Mouse (Mus musculus) ovary, adult 18-20 months (tissue): Measurements from ENCODE around the gene Slc25a38.

Experiments used
- DNase-seq: peaks from one replicate; pipeline ENCODE4 v3.0.0; 2022; ENCODE audit warnings: low spot score, mixed read lengths

Gene Slc25a38

DNA sequence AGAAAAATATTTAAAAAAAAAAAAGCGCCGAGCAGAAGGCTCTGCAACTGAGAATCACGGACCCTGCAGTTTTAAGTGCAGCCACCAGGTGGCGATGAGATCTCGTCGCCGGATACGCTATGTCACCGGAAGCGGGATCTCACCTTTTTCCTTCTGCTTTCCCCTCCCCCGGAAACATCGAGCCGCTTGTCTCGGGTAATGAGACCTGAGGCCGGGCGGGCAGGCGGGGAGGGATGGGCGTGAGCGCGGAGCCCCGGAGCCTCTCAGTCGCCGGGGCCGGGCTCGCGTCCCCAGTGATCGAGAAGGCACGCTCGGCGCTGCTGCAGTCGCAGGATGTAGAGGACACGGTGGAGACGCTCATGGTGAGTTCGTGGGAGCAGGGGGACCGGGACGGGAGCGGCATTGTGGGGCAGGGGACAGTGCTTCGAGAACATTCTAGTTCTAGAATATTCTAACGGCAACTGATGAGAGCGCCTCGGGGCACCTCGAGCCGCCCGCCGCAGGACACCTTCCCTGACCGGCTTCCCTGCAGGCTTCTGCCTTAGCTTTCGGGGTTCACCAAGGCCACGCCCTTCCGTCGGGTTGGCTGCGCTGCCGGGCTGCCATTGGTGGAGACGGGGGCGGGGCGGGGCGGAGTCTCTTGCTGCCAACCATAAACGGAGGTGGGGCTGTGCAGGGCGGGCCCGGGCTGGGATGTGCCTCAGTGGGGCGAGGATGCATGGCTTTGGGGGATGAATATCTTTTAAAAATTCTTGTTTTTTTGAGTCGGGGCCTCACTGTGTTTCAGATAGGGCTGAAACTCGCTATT is at the start of gene Slc25a38:
TSS of gene Slc25a38 (plus strand) at position 164 of the 808 bp plus-strand sequence.
- DNase-seq, result peak; percentile 91

DNA sequence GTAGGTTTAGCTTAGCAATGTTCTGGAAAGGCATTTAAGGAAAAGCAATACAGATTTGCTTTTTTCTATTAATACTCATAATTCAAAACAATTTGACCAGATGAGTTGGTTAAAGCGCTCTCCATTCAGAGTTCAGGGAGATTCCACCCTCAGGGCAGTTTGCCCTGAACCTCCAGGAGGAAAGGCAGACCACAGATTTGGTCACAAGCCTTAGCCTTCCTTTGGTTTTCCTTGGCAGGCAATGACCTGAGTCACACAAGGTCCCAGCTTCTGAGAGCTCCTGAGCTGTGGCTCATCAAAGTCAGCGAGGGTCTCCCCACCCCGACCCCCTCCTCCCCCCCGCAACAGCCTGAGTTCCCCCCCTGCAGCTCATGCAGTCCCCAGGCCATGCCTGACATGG is 45.9 kb upstream of the Slc25a38 start:
- DNase-seq, result no peak

DNA sequence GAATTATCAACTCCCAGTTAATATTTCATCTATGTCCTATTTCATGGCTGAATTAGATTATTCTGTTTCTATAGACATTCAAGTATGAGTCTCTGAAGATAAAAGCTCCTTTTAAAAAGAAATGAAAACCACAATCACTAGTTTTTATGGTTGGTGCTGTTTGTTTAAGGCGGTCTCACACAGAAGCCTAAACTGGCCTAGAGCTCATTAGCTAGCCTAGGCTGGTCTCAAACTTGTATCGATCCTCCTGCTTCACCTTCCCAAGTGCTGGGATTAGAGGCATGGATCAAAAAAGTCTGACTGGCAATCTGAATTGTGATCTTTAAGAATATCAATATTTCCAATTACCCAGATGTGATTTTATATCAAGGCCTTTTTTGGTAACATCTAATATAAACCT is 42.6 kb upstream of the Slc25a38 start:
- DNase-seq, result no peak

DNA sequence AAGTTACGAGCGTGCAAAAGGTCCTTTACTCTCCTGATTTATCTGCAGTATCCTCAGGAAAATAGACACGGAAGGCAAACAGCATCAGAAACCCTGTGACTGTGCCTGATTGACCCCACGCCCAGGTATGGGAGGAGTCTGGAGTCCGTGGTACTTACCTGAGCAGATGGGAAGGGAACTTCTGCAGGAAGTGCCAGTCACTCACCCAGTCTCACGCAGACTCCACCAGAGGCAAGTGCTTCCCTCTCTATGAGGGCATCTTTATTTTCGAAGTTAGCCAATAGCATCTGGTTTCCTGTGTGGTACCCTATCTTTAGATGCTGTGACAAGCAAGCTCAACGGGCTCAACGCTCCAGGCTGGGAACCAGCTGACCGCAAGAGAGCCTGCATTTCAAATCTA is 42.1 kb upstream of the Slc25a38 start:
- DNase-seq, result no peak

DNA sequence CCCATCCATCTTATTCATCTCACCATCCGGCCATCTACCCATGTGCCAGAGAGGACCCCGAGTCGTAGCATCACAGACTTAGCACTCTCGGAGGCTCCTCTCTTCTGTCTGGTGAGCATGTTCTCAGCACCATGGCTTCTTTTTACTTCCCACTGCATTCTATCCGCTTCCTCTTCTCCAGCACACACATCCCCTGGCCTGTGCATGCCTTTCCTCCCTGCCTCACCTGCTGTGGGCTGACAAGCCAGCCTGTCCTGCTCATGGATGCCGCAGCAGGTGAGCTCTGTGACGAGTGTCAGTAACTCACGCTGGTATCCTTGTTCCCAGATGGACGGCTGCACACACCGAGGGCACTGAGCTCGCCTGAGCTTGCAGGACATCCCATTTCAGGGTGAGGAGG is 40.4 kb upstream of the Slc25a38 start, which contains the start of gene Cx3cr1:
TSS of gene Cx3cr1 (minus strand) at position 101 of the 400 bp plus-strand sequence.
- no peak for DNase-seq

DNA sequence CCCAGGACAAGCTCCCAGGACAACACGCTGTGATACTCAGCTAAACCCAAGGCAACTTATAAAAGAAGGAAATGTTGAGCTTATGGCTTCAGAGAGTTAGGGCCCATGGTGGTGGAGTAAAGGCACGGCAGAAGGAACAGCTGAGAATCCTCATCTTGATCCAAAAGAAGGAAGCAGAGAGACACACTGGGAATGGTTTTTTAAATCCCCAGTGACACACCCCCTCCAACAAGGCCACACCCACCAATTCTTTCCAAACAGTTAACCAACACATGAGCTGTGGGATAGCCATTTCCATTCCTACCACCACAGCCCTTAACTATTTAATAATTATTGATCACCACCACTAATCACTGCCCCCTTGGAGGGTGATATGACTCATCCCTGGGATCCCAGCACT is 38.9 kb upstream of the Slc25a38 start:
- DNase-seq, result no peak

DNA sequence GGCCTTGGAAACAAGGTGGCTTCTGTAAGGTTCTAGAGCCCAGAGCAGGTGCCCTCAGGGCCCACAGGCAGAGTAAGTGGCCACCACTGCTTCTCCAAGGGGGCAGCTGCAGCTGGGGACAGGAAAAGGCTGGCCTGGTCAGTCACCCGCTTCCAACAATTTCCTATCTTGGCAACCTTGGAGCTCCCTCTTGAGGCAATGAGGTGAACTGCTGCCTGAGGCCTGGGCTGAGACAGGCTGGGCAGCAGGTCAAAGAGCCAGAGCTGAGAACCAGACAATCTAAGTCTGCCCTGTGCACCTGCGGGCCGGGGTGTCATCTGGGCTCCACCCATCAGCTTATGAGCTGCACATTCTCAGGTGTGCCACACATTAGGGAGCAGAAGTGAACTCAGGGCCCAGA is 37.0 kb upstream of the Slc25a38 start:
- peak; percentile 41 for DNase-seq

DNA sequence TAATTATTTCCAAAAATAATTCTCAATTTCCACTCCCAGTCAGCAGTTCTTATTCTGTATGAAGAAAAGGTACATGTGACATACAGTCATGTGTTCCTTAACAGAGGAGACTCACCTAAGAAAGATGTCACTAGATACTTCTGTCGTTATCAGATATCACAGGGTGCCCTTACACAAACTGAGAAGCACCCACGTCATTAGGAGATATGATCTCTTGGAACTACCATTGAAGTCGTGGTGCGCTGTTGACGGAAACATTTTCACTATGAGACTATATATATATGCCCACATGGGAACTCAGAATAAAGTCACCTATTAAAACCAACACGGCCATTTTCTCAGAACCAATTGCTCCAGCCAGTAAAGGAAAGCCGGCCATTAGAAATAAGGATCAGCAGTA is 35.7 kb upstream of the Slc25a38 start:
- DNase-seq, result no peak

DNA sequence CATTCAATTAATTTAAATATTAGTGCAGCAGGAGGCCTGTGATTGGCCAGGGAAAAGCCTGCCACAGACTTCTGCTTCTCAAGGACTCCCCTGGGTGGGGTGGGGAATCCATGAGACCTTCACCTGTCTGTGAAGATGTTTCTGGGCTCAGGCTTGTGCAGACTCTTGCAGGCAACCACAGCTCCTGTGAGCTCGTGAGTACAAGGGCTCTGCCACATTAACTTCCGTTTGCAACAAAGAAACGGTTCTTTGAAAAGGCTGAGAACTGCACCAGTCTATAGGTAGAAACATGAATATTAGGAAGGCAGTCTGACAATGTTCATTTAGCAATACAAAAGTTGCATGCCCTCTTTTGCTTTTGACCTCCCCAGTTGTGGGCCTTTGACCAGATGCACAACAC is 31.9 kb upstream of the Slc25a38 start:
- DNase-seq, result no peak

DNA sequence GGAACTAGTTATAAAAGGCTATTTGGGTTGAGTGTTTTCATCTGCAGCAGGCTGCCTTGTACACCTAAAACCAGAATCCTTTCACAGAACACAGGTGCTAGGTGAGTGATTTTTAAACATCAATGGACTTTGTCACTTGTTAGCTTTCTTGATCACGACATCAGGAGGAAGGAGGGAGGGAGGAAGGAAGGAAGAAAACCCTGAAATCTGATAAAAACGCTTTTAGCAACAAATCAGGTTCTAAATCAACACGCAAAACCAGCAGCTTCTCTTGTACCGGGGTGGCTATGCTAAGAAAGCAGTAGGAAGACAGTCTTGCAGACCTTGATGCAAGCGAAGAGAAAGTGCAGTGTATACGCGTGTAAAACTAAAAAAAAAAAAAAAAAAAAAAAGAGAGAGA is 30.3 kb upstream of the Slc25a38 start:
- no peak for DNase-seq

DNA sequence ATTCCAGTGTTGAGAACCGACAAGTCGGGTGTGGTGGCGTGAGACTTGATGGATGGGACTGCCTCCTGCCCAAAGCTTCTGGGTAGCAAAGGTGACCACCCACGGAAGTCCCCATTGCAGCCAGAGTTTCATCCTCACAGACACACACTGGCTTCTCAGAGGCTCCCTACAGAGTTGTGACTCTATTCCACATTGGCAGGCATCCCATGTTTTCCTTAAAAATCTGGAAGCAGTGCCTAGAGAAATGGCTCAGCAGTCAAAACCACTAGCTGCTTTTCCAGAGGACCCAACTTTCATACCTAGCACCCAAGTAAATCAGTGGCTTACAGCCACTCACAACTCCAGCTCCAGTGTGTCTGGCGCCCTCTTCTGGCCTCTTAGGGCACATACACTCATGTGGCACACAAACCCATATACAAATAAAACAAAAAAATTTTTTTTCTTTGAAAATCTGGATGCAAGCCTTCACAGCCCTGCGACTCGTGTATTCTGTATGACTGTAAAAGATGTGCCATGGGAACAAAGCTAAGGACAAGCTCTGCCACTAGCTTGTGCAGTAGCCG is 29.5 kb upstream of the Slc25a38 start:
- no peak for DNase-seq

DNA sequence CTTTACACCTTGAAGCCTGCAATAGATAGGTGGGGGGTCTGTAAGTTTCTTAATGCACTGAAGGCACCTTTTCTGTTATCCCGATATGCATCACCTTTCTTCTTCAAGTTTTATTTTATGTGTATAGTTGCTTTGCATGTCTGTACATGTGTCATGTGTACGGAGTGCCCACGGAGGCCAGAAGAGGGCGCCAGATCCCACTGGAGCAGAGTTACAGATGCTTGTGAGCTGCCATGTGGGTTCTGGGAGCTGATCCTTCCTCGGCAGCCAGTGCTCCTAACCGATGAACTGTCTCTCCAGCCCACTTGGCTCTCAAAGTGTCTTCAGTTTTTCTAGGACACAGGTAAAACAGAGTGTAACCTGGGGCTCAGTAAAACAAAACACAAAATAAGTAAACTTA is 28.9 kb upstream of the Slc25a38 start:
- no peak for DNase-seq

DNA sequence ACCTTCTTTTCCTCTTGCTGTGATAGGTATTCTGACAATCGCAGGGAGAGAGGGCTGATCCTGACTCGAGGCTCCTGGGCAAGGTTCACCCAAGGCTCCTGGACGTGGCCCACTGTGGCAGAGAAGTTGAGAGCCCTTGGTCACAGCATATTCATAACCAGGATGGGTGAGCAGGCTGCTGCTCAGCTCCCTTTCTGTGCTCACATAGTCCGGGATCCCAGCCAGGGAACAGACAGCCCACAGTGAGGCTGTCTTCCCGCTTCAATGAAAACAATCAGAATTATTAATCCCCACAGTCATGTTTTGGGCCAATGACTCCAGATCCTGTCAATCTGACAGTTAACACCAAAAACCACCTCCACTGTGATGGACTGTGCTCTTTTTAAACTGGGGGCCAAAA is 28.2 kb upstream of the Slc25a38 start:
- DNase-seq, result no peak

DNA sequence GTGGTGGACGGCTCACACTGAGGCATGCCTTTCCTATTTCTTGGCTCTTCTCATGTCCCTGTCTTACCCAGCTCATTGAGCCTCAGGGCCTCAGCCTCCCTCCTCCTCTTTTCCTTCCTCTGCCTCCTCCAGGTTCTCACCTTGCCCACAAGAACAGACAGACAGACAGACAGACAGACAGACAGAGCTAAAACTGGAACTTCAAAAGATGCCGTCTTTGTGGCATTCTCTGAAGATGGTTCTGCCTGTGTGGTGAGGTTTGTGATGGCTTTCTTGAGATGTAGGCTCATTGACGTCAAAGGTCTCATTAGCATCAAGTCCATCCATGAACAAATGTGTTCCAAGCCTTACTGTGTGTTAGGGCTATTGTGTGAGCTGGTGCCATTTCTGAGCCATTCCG is 27.5 kb upstream of the Slc25a38 start:
- no peak for DNase-seq

DNA sequence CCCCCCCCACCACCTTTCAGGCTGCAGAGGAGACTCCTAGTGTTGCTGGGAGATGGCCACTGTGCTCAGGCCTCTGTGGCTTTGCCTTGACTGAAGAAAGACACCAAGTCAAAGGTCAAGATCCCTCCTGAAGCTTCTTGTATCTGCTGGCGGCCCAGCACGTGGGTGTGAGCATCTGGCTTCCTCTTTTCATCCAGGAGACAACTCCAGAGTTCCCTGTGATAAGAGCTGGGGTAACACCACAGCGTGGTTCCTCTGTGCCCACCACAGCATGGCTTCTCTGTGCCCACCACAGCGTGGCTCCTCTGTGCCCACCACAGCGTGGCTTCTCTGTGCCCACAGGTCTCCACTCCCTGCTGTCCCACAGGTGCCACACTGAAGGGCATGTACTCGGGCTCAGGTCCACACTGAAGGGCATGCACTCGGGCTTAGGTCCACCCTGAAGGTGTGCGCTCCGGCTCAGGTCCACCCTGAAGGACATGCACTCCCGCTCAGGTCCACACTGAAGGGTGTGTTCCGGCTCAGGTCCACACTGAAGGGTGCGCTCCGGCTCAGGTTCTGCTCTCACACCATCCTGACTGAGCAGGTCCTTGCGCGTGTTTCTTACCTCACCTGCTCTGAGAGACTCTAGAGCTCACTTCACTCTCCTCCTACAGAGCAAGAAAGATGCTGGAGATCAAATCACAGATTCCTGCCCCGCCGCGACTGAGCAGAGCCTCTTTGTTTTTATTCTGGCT is 26.8 kb upstream of the Slc25a38 start:
- no peak for DNase-seq

DNA sequence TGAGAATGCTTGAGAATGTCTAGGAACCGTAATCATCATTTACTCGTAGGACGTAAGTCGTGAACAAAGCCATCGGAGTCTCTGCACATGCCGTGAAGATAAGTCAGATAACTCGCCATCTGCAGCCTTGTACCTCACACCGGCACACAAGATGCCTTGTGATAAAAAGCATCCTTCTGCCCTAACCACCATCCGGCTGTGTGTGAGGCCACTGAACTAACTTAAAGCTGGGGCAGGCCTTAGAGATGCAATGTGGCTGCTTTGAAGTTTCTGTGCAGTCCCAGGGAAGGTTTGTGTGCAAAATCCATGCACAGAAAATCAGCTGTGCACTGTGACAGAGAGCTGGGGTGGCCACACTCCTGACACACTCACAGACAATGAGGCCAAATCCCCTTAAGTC is 25.8 kb upstream of the Slc25a38 start:
- no peak for DNase-seq

DNA sequence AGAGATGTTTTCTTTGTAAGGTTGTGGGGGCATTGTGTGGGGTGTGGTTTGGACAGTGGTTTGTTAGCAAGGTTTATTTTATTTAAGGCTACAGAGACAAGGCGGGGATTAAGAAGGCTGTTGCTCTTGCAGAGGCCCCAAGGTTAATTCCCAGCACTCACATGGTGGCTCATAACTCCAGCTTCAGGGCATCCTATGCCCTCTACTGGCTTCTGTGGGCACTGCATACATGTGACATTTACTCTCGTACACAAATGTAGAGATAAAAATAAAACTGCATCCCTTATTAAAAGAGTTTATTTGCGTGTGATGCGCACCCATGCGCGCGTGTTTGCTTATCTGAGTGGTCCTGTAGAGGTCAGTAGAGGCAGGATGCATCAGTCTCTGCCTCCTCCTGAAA is 21.0 kb upstream of the Slc25a38 start:
- DNase-seq, result no peak

DNA sequence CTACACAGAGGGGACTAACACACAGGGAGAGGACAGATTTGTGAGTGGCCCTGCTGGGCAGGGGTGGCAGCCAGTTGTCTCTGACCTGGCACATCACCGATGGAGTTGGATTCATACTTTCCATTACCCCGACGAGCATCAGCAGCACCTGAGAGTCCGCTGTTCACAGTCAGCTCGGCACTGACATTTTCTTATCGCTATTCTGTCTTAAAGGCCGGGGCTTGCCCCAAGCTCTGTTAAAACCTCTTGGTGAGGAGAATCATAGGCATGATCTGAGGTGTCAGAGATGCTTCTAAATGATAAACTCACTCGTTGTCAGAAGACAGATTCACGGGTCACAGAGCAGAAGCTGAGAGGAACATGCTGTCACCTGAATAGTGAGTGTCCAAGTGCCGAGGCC is 19.1 kb upstream of the Slc25a38 start:
- DNase-seq, result no peak

DNA sequence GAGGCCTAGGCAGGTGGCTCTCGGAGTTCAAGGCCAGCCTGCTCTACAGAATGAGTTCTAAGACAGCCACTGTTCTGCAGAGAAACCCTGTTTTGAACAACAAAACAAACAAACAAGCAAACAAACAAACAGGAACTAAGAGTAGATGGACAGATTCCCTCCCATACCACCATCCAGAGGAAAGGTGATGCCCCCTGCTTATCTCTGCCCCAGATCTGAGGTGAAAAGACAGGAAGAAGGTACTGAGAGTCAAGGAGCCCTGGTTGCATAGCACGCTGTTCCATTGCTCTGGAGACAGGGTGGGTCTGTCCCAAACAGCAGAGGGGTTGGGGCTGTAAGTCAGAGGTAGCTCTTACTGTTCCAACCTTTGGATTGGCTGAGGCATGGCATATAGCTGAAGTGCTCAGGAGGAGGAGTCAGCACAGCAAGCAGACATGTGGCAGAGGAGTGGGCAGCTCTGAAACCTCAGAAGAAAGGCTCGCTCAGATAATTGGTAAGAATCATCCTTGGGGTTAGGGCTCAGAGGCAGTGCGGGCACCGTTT is 18.4 kb upstream of the Slc25a38 start, which contains the start of gene Ccr8:
TSS of gene Ccr8 (plus strand) at position 419 of the 543 bp plus-strand sequence.
- no peak for DNase-seq

DNA sequence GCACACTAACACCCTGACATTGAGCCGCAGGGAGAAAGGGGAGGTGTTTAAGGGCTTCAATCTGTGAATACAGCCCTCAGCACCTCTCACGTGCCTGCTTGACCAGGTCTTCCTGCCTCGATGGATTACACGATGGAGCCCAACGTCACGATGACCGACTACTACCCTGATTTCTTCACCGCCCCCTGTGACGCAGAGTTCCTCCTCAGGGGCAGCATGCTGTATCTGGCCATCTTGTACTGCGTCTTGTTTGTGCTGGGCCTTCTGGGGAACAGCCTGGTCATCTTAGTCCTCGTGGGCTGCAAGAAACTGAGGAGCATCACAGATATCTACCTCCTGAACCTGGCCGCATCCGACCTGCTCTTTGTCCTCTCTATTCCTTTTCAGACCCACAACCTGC is 16.5 kb upstream of the Slc25a38 start:
- no peak for DNase-seq

DNA sequence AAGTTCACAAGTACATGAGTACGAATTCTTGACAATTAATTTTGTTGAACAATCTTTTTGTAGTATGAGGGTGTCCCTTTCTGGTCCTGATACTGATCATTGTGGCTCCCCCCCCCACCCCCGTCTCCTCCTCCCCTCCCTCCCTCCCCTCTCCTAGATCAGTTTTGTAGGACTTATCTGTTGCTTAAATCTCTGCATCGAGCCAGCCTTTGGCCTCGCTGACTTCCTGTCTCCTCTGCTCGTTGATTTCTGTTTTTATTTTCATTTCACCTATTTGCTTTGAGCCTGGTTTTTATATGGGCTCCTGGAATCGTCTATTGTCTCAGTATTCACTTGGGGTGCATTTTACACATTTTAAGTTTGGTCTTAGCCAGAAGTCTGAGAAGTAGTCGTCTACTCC is 14.3 kb upstream of the Slc25a38 start:
- DNase-seq, result no peak

DNA sequence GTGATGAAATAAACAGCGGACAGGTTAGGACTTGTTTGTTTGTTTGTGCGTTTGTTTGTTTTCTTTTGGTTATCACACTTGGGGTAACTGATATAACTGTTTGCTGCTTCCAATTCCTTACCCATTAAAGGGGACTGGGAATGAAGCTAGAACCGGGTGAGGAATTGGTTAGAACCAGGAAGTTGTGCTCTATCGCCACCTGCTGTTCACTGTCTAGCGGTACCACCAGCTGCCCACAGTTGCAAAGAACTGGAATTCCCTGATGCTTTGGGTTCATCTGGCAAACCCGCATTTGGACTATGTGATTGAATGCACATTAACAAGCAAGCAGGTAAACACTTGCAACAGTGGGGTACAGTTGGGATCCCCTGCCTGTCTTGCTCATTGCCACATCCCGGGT is 11.5 kb upstream of the Slc25a38 start:
- DNase-seq, result no peak

DNA sequence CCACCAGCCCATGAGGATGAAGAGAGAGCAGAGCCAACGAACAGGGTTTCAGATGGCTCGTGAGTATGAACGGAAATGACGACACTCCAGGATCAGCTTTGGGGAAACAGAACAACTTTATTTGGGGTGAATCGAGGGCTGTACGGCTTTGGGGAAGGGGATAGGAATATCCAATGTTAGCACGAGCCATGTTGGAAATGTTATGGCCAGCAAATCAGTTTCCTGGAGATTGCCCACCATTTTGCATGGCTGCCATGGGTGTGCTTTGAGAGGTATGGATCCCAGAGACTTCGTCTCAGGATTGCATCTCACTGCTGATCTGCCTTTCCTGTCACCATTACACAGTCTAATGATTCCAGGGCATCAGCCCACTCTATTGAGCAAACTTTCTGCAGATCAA is 10.9 kb upstream of the Slc25a38 start:
- DNase-seq, result no peak
